Mouse (Mus musculus): ENCODE measurements around the gene Fam184a.

- TF ChIP-seq CTCF (IDR thresholded peaks at IDR 0.05; ENCODE audit: control insufficient read depth, insufficient read depth, low read length) (no peak), POLR2A (IDR thresholded peaks at IDR 0.05; ENCODE audit: borderline replicate concordance, control insufficient read depth, low read depth, low read length) (no peak)
These were observed 65.1 kb downstream of the Fam184a start for GRCm38 (mm10) chr10:53685806-53686205.

Measured in bone marrow, adult 2 months (tissue).